Mouse (Mus musculus) layer of hippocampus, postnatal 36 days (tissue): ENCODE measurements around the gene Shroom3. TPM values are rescaled to one million over a fixed set of nuclear protein-coding genes. Genes with fewer than 3 reads are reported as not detected.
A peak's percentile ranks its signal among the peaks of the same experiment; 100 is the strongest.

Experiments
- DNase-seq, 2 experiments: peaks; one replicate each; pipeline ENCODE4 v3.0.0; 2022
- total RNA-seq, 2 experiments: library from RNA; stranded (reverse); gene quantifications; 2 replicates each; pipeline ENCODE4 v1.2.3; 2021

Gene Shroom3
- total RNA-seq, 2 experiments from 2014 or later: 2.1 to 2.5 TPM

- DNase-seq: no peak
Observed at GRCm38 (mm10) chr5:92810922-92811533, 127.8 kb downstream of the Shroom3 start.

GRCm38 (mm10) chr5:92811761-92812160, 128.5 kb downstream of the Shroom3 start:
- no peak for DNase-seq

GRCm38 (mm10) chr5:92812936-92813335, 129.7 kb downstream of the Shroom3 start:
- no peak for DNase-seq

GRCm38 (mm10) chr5:92813562-92813961, 130.3 kb downstream of the Shroom3 start:
- no peak for DNase-seq

- no peak for DNase-seq
Observed at GRCm38 (mm10) chr5:92814621-92815020, 131.4 kb downstream of the Shroom3 start.

- no peak for DNase-seq
Observed at GRCm38 (mm10) chr5:92817122-92817822, 134.0 kb downstream of the Shroom3 start.

GRCm38 (mm10) chr5:92821370-92821769, 138.1 kb downstream of the Shroom3 start:
- no peak for DNase-seq

GRCm38 (mm10) chr5:92823495-92823894, 140.3 kb downstream of the Shroom3 start:
- DNase-seq: no peak

GRCm38 (mm10) chr5:92824304-92825009, 141.2 kb downstream of the Shroom3 start:
- DNase-seq: no peak

- no peak for DNase-seq
Observed at GRCm38 (mm10) chr5:92830391-92830790, 147.2 kb downstream of the Shroom3 start.

- DNase-seq: no peak
Observed at GRCm38 (mm10) chr5:92834513-92834912, 151.3 kb downstream of the Shroom3 start.

GRCm38 (mm10) chr5:92837311-92837710, 154.1 kb downstream of the Shroom3 start:
- DNase-seq: no peak

- DNase-seq: peak in 1 of 2 experiments; percentile 4
Observed at GRCm38 (mm10) chr5:92838351-92838784, 155.1 kb downstream of the Shroom3 start.

- no peak for DNase-seq
Observed at GRCm38 (mm10) chr5:92839314-92839713, 156.1 kb downstream of the Shroom3 start.

- peak; percentile 12 to 18 for DNase-seq
Observed at GRCm38 (mm10) chr5:92841474-92841873, 158.2 kb downstream of the Shroom3 start.

GRCm38 (mm10) chr5:92842417-92842816, 159.2 kb downstream of the Shroom3 start:
- no peak for DNase-seq

- DNase-seq: no peak
Observed at GRCm38 (mm10) chr5:92842881-92843280, 159.6 kb downstream of the Shroom3 start.

GRCm38 (mm10) chr5:92843850-92844785, 160.9 kb downstream of the Shroom3 start:
- DNase-seq: no peak

GRCm38 (mm10) chr5:92849743-92850142, 166.5 kb downstream of the Shroom3 start:
- no peak for DNase-seq

GRCm38 (mm10) chr5:92850925-92851324, 167.7 kb downstream of the Shroom3 start:
- no peak for DNase-seq

GRCm38 (mm10) chr5:92854983-92855382, 171.7 kb downstream of the Shroom3 start:
- no peak for DNase-seq

GRCm38 (mm10) chr5:92856346-92856745, 173.1 kb downstream of the Shroom3 start:
- DNase-seq: no peak
